Mouse (Mus musculus) neural tube, embryonic 15.5 days (tissue): ENCODE measurements at regions not wholly inside any gene's neighbourhood (a gene's known extent, or its start where the extent isn't known, plus 50 kb on each side); places are given as distances from the start of the nearest gene placed in this dataset.

ENCODE experiments used
- ATAC-seq: fragments of 200-750 bp; cut with Nextera tagmentation; 2 replicates; pipeline ENCODE4 v1.8.0; 2017; ENCODE audit warnings: mild to moderate bottlenecking, moderate TSS enrichment, moderate library complexity; ENCODE audit not compliant: low FRiP score
- H3K27ac ChIP-seq: fragments of 300-500 bp; sonication (generic); replicated peaks from 2 replicates; pipeline ENCODE4 v1.5.1; 2015; ENCODE audit warnings: mild to moderate bottlenecking, inconsistent platforms
- H3K27me3 ChIP-seq: fragments of 300-500 bp; sonication (generic); replicated peaks from 2 replicates; pipeline ENCODE4 v1.6.1; 2015; ENCODE audit warnings: inconsistent platforms
- H3K36me3 ChIP-seq: fragments of 300-500 bp; sonication (generic); 2 replicates; pipeline ENCODE4 v1.6.1; 2015; ENCODE audit warnings: inconsistent platforms
- H3K4me1 ChIP-seq: fragments of 300-500 bp; sonication (generic); 2 replicates; pipeline ENCODE4 v1.6.1; 2015; ENCODE audit warnings: inconsistent platforms
- H3K4me2 ChIP-seq: fragments of 300-500 bp; sonication (generic); 2 replicates; pipeline ENCODE4 v1.6.1; 2015; ENCODE audit warnings: inconsistent platforms, mild to moderate bottlenecking, moderate library complexity
- H3K4me3 ChIP-seq: fragments of 300-500 bp; sonication (generic); replicated peaks from 2 replicates; pipeline ENCODE4 v1.5.1; 2015; ENCODE audit warnings: mild to moderate bottlenecking, inconsistent platforms
- H3K9ac ChIP-seq: fragments of 300-500 bp; sonication (generic); replicated peaks from 2 replicates; pipeline ENCODE4 v1.6.1; 2015; ENCODE audit warnings: mild to moderate bottlenecking, inconsistent platforms
- H3K9me3 ChIP-seq: fragments of 300-500 bp; sonication (generic); replicated peaks from 2 replicates; pipeline ENCODE4 v1.6.1; 2016; ENCODE audit warnings: inconsistent platforms
- WGBS: fragments of 180-500 bp; shearing (Covaris S2); methylation state at CpG from one replicate; pipeline ENCODE4 v1.1.7; 2015; ENCODE audit warnings: mixed read lengths; 5-methylcytosine and 5-hydroxymethylcytosine counted together

DNA sequence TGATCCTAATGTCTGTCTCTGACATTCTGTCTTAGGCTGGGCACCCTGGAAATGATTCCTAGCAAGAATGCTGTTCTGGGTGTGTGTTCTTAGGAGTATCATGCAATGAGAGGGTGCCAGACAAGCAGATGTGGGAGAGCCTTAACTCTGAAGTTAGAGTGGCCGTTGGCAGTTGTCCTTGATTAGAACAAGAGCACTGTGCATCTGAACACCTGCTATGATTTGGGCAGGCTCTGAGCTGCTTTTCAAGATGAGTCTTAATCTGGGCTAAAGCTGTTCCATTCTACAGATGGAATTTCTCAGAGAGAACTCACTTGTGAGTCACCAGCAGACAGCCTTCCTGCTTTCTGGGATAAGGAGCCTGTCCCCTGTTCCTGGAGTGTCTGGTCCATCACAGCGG is 317.1 kb upstream of the Kcnh8 start:
- Histone ChIP-seq H3K9me3 (no peaks in the 10 kb centered on the region), H3K27me3 (no peaks in the 10 kb centered on the region), H3K27ac (no peak overlapping the region), H3K9ac (no peak overlapping the region), H3K36me3 (no peaks in the 10 kb centered on the region), H3K4me1 (no peaks in the 10 kb centered on the region), H3K4me2 (no peak overlapping the region), H3K4me3 (no peak overlapping the region)
- 100% methylated on average over 2 of the region's 2 CpGs for WGBS
- no peak for ATAC-seq

DNA sequence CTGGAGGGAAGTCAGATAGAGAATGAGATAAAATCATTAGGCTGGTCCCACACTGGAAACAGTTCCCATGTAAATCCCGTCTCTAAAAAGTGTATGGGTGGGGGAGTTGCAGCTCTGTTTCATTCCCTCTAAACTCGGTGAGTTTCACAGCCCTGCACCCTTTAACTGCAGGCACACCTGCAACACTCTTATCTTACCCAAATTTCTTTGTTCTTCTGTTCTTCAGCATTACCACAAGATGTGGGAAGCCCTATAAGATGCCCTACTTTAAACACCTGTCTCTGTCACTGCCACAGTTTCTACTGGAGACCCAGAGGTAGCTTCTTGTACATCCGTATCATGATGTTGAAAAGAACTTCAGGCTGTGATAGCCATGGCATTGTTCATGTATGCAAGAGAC is 320.2 kb upstream of the Kcnh8 start:
- H3K4me2 ChIP-seq, result no peak overlapping the region
- H3K9ac ChIP-seq, result no peak overlapping the region
- no peaks in the 10 kb centered on the region for H3K36me3 ChIP-seq
- no peaks in the 10 kb centered on the region for H3K4me1 ChIP-seq
- no peak for ATAC-seq
- WGBS, result 71% methylated on average over 3 of the region's 3 CpGs
- no peak overlapping the region for H3K4me3 ChIP-seq
- no peaks in the 10 kb centered on the region for H3K9me3 ChIP-seq
- no peak overlapping the region for H3K27ac ChIP-seq
- H3K27me3 ChIP-seq, result no peaks in the 10 kb centered on the region

DNA sequence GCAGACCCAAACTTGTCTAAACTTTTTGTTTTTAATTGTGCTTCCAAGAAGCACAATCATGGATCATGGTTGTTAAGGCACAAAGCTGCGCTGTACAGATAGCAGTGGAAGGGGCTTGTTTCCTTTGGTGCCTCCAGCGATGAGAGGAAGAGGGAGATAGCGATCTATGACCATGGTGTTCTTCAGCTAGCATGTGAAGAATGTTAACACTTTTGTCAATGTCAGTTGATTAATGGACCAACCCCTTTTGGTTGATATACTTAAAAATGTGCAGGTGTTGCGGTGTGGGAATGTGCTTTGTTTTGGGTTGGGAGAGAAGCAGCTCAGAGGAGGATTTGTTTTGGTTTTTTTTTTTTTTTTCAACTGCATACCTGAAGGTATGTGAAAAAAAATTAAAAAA is 324.0 kb upstream of the Kcnh8 start:
- ATAC-seq, result no peak
- Histone ChIP-seq H3K36me3 (no peaks in the 10 kb centered on the region), H3K27me3 (no peaks in the 10 kb centered on the region), H3K4me3 (no peak overlapping the region), H3K4me2 (no peak overlapping the region), H3K4me1 (no peaks in the 10 kb centered on the region), H3K9ac (no peak overlapping the region), H3K9me3 (no peaks in the 10 kb centered on the region), H3K27ac (no peak overlapping the region)
- WGBS, result 91% methylated on average over 4 of the region's 4 CpGs

DNA sequence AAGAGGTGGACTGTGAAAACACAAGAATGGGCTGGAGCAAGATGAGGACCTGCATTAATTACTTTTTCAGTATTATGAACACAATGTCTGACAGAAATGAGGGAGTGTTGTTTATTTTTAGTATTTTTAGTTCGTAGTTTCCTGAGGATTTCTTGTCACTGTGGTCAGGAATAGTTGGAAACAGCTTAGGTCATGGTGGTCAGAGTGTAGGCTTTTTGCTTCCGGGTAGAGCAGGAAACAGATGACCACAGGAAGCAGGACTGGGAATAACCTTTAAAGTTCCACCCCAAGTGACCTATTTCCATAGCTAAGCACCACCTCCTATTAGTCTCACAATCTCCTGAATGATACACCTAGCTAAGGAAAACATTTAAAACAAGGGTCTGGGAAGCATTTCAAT is 333.7 kb upstream of the Kcnh8 start:
- Histone ChIP-seq H3K9me3 (no peaks in the 10 kb centered on the region), H3K4me3 (no peak overlapping the region), H3K4me1 (no peaks in the 10 kb centered on the region), H3K27me3 (no peaks in the 10 kb centered on the region), H3K27ac (no peak overlapping the region), H3K9ac (no peak overlapping the region), H3K4me2 (no peak overlapping the region), H3K36me3 (no peaks in the 10 kb centered on the region)
- WGBS, result 80% methylated on average over 2 of the region's 2 CpGs
- no peak for ATAC-seq

DNA sequence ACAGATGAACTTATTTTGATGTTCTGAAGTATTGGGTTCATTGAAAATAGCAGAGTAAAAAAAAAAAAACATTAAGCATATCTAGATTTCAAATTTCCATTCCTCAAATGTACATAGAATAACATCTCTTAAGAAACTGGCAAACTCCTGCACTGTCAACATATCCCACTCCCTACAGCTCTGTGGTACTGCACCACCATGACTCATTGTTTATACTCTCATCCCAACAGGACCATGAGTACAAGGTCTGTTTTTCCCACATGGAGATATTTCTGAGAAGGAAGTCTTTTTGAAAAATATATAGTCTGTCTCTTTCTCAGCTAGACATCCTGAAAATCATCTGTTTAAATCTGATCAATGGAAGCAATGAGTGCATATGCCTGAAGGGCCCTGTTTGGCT is 351.2 kb upstream of the Kcnh8 start:
- H3K4me1 ChIP-seq, result no peaks in the 10 kb centered on the region
- no peaks in the 10 kb centered on the region for H3K36me3 ChIP-seq
- no peak overlapping the region for H3K4me3 ChIP-seq
- H3K4me2 ChIP-seq, result no peak overlapping the region
- H3K27me3 ChIP-seq, result no peaks in the 10 kb centered on the region
- H3K27ac ChIP-seq, result no peak overlapping the region
- H3K9me3 ChIP-seq, result no peaks in the 10 kb centered on the region
- H3K9ac ChIP-seq, result no peak overlapping the region
- ATAC-seq, result no peak

DNA sequence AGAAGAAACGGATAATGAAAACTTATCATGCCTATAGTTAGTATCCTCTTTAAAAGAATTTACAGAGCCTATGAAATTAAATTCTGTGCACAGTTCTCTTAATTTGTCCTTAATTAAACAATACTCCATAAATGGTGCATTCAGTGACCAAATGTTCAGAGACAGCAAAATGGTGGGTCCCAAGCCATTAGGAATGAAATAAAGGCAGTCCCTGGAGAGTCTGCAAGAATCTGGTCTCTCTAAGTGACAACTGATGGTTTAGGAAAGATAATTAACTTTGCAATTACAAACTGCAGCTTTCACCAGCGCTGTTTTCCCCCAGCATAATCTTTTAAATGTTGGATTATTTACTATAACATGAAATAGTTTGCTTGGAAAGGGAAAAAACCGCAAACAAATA is 376.9 kb upstream of the Kcnh8 start:
- H3K9ac ChIP-seq, result no peak overlapping the region
- no peak for ATAC-seq
- H3K4me3 ChIP-seq, result no peak overlapping the region
- H3K9me3 ChIP-seq, result no peaks in the 10 kb centered on the region
- H3K4me2 ChIP-seq, result 0 out of 2 replicates have a peak overlapping the region, but pooled peaks have one; percentile 11
- no peaks in the 10 kb centered on the region for H3K27me3 ChIP-seq
- no peaks in the 10 kb centered on the region for H3K4me1 ChIP-seq
- 46% methylated on average over 3 of the region's 3 CpGs for WGBS
- no peak overlapping the region for H3K27ac ChIP-seq
- H3K36me3 ChIP-seq, result no peaks in the 10 kb centered on the region

DNA sequence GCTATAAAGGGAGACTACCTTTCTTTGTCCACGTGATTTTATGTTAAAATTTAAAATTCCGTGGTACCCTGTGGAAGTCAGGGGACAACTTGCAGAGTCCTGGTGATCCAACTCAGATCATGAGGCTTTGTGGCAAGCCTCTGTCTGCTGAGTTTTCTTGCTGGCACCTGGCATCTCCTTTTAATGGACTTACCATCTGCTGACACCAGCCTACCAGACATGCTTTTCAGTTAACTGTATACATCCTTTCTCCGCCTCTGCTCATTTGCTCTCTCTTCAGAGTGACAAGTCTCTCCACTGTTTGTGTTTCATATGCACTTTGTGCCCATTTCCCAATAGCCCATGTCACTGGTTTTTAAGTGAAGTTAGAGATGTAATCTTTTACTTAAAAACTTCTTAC is 382.1 kb upstream of the Kcnh8 start:
- Histone ChIP-seq H3K27me3 (no peaks in the 10 kb centered on the region), H3K36me3 (no peaks in the 10 kb centered on the region), H3K4me3 (no peak overlapping the region), H3K9ac (no peak overlapping the region), H3K27ac (no peak overlapping the region), H3K9me3 (no peaks in the 10 kb centered on the region), H3K4me2 (no peak overlapping the region), H3K4me1 (no peaks in the 10 kb centered on the region)
- WGBS, result 88% methylated on average over 3 of the region's 3 CpGs
- ATAC-seq, result no peak

DNA sequence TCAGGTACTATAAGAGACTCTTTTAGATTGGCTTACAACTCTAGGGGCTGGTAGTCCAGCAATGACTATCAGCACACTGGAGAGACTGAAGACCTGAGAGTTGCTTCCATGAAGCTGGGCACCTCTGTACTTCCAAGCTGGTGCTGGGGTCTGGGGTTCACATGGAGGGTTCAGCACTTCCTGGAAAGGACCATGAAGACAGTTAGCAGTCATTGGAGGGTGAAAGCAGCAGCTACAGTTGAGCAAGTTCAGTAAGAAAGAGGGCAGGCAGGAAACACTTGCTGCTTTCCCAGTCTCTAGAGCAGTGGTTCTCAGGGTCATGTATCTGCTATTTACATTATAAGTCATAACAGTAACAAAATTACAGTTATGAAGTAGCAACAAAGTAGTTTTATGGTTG is 384.3 kb upstream of the Satb1 start:
- no peak overlapping the region for H3K4me2 ChIP-seq
- H3K4me3 ChIP-seq, result no peak overlapping the region
- no peaks in the 10 kb centered on the region for H3K4me1 ChIP-seq
- no peaks in the 10 kb centered on the region for H3K36me3 ChIP-seq
- H3K9me3 ChIP-seq, result no peaks in the 10 kb centered on the region
- no peak overlapping the region for H3K9ac ChIP-seq
- ATAC-seq, result no peak
- no peak overlapping the region for H3K27ac ChIP-seq
- H3K27me3 ChIP-seq, result no peaks in the 10 kb centered on the region

DNA sequence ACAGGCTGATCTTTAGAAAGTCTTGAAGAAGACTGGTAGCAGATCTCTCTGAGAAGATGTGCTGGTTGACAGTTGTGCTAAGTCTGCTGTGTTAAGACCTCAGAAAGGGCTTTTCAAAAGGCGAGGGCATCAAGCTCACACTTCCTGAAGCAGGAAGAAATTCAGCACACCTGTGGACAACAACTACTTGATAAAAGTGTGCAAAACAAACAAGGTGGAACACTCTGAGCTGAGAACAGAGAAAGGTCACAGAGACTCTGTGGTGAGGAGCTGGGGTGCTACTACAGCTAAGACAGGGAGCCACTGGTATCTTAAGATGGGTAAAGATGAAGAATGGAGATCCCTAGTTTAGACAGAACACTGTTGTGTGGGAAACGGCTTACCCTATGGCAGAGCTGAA is 379.9 kb upstream of the Satb1 start:
- Histone ChIP-seq H3K27ac (no peak overlapping the region), H3K9me3 (no peaks in the 10 kb centered on the region), H3K9ac (no peak overlapping the region), H3K4me1 (no peaks in the 10 kb centered on the region), H3K36me3 (no peaks in the 10 kb centered on the region), H3K4me3 (no peak overlapping the region), H3K27me3 (no peaks in the 10 kb centered on the region), H3K4me2 (no peak overlapping the region)
- WGBS, result 94% methylated on average over 2 of the region's 2 CpGs
- no peak for ATAC-seq

DNA sequence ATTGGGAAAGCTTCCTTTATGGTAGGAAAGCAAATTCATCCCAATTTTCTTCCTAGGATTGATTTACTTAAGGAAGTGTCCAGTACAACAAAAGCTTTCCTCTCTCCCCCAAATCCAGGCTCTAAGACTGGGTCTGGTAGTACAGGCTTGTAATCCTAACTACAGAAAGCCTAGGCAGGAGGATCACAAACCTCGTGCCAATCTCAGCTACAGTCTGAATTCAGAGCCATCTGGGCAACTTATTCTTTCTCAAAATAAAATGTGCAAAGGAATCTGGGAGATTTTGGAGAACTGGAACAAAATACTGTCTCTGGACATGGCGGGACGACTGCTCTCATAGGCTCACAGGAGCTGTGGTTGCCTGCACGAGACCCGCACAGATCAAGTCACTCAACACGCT is 377.4 kb upstream of the Satb1 start:
- Histone ChIP-seq H3K9ac (no peak overlapping the region), H3K27ac (no peak overlapping the region), H3K4me3 (no peak overlapping the region), H3K36me3 (no peaks in the 10 kb centered on the region), H3K4me2 (no peak overlapping the region), H3K9me3 (no peaks in the 10 kb centered on the region), H3K27me3 (no peaks in the 10 kb centered on the region), H3K4me1 (no peaks in the 10 kb centered on the region)
- ATAC-seq, result no peak
- 91% methylated on average over 6 of the region's 6 CpGs for WGBS

DNA sequence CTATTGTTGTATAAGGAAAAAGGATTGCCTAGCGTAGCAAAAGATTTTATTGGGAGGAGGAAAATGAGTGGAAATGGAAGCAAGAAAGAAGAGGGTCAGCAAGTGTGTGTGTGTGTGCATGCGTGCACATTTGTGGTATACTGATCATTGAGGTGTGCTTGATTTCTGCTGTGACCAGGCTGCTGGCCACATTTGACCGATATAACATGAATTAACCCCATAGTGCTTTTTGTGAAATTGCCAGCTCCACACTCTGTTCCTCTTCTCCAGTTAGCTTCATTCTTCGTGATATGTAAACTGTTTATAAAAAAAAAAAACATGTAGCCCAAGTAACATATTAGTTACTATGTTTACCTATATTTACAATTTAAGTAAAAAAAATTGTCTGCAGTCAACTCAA is 364.6 kb upstream of the Satb1 start:
- Histone ChIP-seq H3K36me3 (no peaks in the 10 kb centered on the region), H3K4me3 (no peak overlapping the region), H3K4me1 (no peaks in the 10 kb centered on the region), H3K27me3 (no peaks in the 10 kb centered on the region), H3K27ac (no peak overlapping the region), H3K9me3 (no peaks in the 10 kb centered on the region), H3K4me2 (no peak overlapping the region), H3K9ac (no peak overlapping the region)
- ATAC-seq, result no peak
- WGBS, result 96% methylated on average over 4 of the region's 4 CpGs

DNA sequence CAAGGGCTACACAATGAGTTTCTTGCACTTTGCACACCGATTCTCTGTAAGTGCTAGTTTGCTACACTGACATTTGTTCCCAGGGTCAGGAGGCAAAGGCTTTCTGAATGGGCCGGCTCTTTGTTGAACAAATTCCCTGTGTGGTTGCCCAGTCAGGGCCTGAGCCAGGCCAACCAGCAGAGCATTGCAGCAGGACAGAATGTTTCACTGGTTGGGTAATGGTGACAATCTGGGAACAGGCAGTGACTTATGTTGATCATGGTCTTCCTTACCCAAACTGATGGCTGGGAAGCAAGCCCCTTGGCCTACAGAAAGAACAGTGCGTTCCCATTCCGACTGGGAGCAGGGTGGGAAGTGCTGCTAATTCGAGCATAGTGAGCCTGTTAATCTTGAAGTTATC is 363.7 kb upstream of the Satb1 start:
- no peak for ATAC-seq
- H3K4me3 ChIP-seq, result no peak overlapping the region
- no peak overlapping the region for H3K9ac ChIP-seq
- no peak overlapping the region for H3K4me2 ChIP-seq
- WGBS, result 89% methylated on average over 5 of the region's 5 CpGs
- H3K27me3 ChIP-seq, result no peaks in the 10 kb centered on the region
- H3K36me3 ChIP-seq, result no peaks in the 10 kb centered on the region
- no peak overlapping the region for H3K27ac ChIP-seq
- H3K9me3 ChIP-seq, result no peaks in the 10 kb centered on the region
- no peaks in the 10 kb centered on the region for H3K4me1 ChIP-seq

DNA sequence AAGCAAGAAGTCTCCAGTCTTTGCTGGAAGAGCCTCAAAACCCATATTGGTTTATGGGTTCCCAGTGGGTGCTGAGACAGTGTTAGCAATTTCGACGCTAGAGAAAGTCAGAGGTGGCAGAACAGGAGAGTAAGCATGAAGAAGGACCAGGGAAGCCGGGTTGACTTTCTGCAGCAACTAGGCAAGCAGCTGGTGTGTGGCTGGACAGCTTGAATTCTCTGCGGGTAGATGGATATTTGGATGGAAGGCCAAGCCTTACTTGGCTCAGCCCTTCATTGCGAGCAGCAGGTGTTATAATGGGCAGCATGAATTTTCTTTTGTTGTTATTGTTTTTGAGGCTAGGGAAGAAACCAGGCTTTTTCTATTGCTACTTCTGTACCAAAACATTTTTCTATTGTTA is 362.7 kb upstream of the Satb1 start:
- WGBS, result 86% methylated on average over 5 of the region's 5 CpGs
- no peak overlapping the region for H3K4me2 ChIP-seq
- no peak for ATAC-seq

More for the DNA sequence above, 362.7 kb upstream of the Satb1 start:
- no peak overlapping the region for H3K27ac ChIP-seq
- H3K4me1 ChIP-seq, result no peaks in the 10 kb centered on the region
- H3K9ac ChIP-seq, result no peak overlapping the region
- no peaks in the 10 kb centered on the region for H3K36me3 ChIP-seq
- no peak overlapping the region for H3K4me3 ChIP-seq
- no peaks in the 10 kb centered on the region for H3K9me3 ChIP-seq
- no peaks in the 10 kb centered on the region for H3K27me3 ChIP-seq
